Mouse (Mus musculus): ENCODE measurements around the gene Ptprr. TPM values are rescaled to one million over a fixed set of nuclear protein-coding genes. Genes with fewer than 3 reads are reported as not detected.

Ptprr gene
- polyA plus RNA-seq, 1 experiment, result not detected

- 54% methylated on average over 4 of the region's 4 CpGs for WGBS
- no peak overlapping the region for H3K4me3 ChIP-seq (ENCODE audit: insufficient read depth, low read depth, low read length)
- H3K4me1 ChIP-seq (ENCODE audit: control insufficient read depth, insufficient read depth, low read length), result no peaks in the 10 kb centered on the region
- no peak overlapping the region for H3K27ac ChIP-seq (ENCODE audit: insufficient read depth, low read depth, low read length)
- TF ChIP-seq POLR2A (IDR thresholded peaks at IDR 0.05; ENCODE audit: insufficient read depth, low read depth, low read length) (no peak), CTCF (IDR thresholded peaks at IDR 0.05; ENCODE audit: insufficient read depth, low read depth, low read length) (no peak)
Measured at GRCm38 (mm10) chr10:116108176-116108575, 90.2 kb downstream of the Ptprr start.

- TF ChIP-seq POLR2A (IDR thresholded peaks at IDR 0.05; ENCODE audit: insufficient read depth, low read depth, low read length) (no peak), CTCF (IDR thresholded peaks at IDR 0.05; ENCODE audit: insufficient read depth, low read depth, low read length) (no peak)
- no peak overlapping the region for H3K4me3 ChIP-seq (ENCODE audit: insufficient read depth, low read depth, low read length)
- WGBS, result 92% methylated on average over 1 of the region's 1 CpGs
- no peak overlapping the region for H3K27ac ChIP-seq (ENCODE audit: insufficient read depth, low read depth, low read length)
- H3K4me1 ChIP-seq (ENCODE audit: control insufficient read depth, insufficient read depth, low read length), result no peaks in the 10 kb centered on the region
Measured at GRCm38 (mm10) chr10:116108730-116109129, 90.7 kb downstream of the Ptprr start.

GRCm38 (mm10) chr10:116112868-116113267 is 94.9 kb downstream of the Ptprr start:
- H3K4me3 ChIP-seq (ENCODE audit: insufficient read depth, low read depth, low read length), result no peak overlapping the region
- no peak overlapping the region for H3K27ac ChIP-seq (ENCODE audit: insufficient read depth, low read depth, low read length)
- no peaks in the 10 kb centered on the region for H3K4me1 ChIP-seq (ENCODE audit: control insufficient read depth, insufficient read depth, low read length)
- 97% methylated on average over 11 of the region's 11 CpGs for WGBS
- TF ChIP-seq CTCF (IDR thresholded peaks at IDR 0.05; ENCODE audit: insufficient read depth, low read depth, low read length) (no peak), POLR2A (IDR thresholded peaks at IDR 0.05; ENCODE audit: insufficient read depth, low read depth, low read length) (no peak)

- TF ChIP-seq POLR2A (IDR thresholded peaks at IDR 0.05; ENCODE audit: insufficient read depth, low read depth, low read length) (no peak), CTCF (IDR thresholded peaks at IDR 0.05; ENCODE audit: insufficient read depth, low read depth, low read length) (no peak)
- H3K27ac ChIP-seq (ENCODE audit: insufficient read depth, low read depth, low read length), result no peak within 1 kb of the TSS
- 96% methylated on average over 39 of the region's 39 CpGs for WGBS
- no peaks in the 10 kb centered on the region for H3K4me1 ChIP-seq (ENCODE audit: control insufficient read depth, insufficient read depth, low read length)
- H3K4me3 ChIP-seq (ENCODE audit: insufficient read depth, low read depth, low read length), result no peak within 1 kb of the TSS
Measured at GRCm38 (mm10) chr10:116113867-116114474, 96.0 kb downstream of the Ptprr start, which contains the start of gene 4933416C03Rik. Gene 4933416C03Rik, minus strand, starts transcription at chr10:116113917.

GRCm38 (mm10) chr10:116115881-116116677 is 98.1 kb downstream of the Ptprr start:
- Histone ChIP-seq H3K27ac (ENCODE audit: insufficient read depth, low read depth, low read length) (no peak overlapping the region), H3K4me3 (ENCODE audit: insufficient read depth, low read depth, low read length) (no peak overlapping the region), H3K4me1 (ENCODE audit: control insufficient read depth, insufficient read depth, low read length) (no peaks in the 10 kb centered on the region)
- 71% methylated on average over 4 of the region's 4 CpGs for WGBS
- no peak for TF ChIP-seq POLR2A (IDR thresholded peaks at IDR 0.05; ENCODE audit: insufficient read depth, low read depth, low read length)
- TF ChIP-seq CTCF (IDR thresholded peaks at IDR 0.05; ENCODE audit: insufficient read depth, low read depth, low read length), result no peak

- H3K27ac ChIP-seq (ENCODE audit: insufficient read depth, low read depth, low read length), result no peak overlapping the region
- H3K4me3 ChIP-seq (ENCODE audit: insufficient read depth, low read depth, low read length), result no peak overlapping the region
- H3K4me1 ChIP-seq (ENCODE audit: control insufficient read depth, insufficient read depth, low read length), result no peaks in the 10 kb centered on the region
- no peak for TF ChIP-seq CTCF (IDR thresholded peaks at IDR 0.05; ENCODE audit: insufficient read depth, low read depth, low read length)
- TF ChIP-seq POLR2A (IDR thresholded peaks at IDR 0.05; ENCODE audit: insufficient read depth, low read depth, low read length), result no peak
- 41% methylated on average over 8 of the region's 8 CpGs for WGBS
Measured at GRCm38 (mm10) chr10:116117060-116117459, 99.0 kb downstream of the Ptprr start.

- H3K4me3 ChIP-seq (ENCODE audit: insufficient read depth, low read depth, low read length), result no peak overlapping the region
- no peak overlapping the region for H3K27ac ChIP-seq (ENCODE audit: insufficient read depth, low read depth, low read length)
- no peaks in the 10 kb centered on the region for H3K4me1 ChIP-seq (ENCODE audit: control insufficient read depth, insufficient read depth, low read length)
- TF ChIP-seq POLR2A (IDR thresholded peaks at IDR 0.05; ENCODE audit: insufficient read depth, low read depth, low read length) (no peak), CTCF (IDR thresholded peaks at IDR 0.05; ENCODE audit: insufficient read depth, low read depth, low read length) (no peak)
- WGBS, result 97% methylated on average over 2 of the region's 2 CpGs
Measured at GRCm38 (mm10) chr10:116121463-116121862, 103.5 kb downstream of the Ptprr start.

GRCm38 (mm10) chr10:116123808-116124207 is 105.8 kb downstream of the Ptprr start:
- 88% methylated on average over 2 of the region's 2 CpGs for WGBS
- Histone ChIP-seq H3K4me1 (ENCODE audit: control insufficient read depth, insufficient read depth, low read length) (no peaks in the 10 kb centered on the region), H3K27ac (ENCODE audit: insufficient read depth, low read depth, low read length) (no peak overlapping the region), H3K4me3 (ENCODE audit: insufficient read depth, low read depth, low read length) (no peak overlapping the region)
- no peak for TF ChIP-seq CTCF (IDR thresholded peaks at IDR 0.05; ENCODE audit: insufficient read depth, low read depth, low read length)
- no peak for TF ChIP-seq POLR2A (IDR thresholded peaks at IDR 0.05; ENCODE audit: insufficient read depth, low read depth, low read length)

- WGBS, result 62% methylated on average over 5 of the region's 5 CpGs
- H3K4me3 ChIP-seq (ENCODE audit: insufficient read depth, low read depth, low read length), result no peak overlapping the region
- TF ChIP-seq POLR2A (IDR thresholded peaks at IDR 0.05; ENCODE audit: insufficient read depth, low read depth, low read length) (no peak), CTCF (IDR thresholded peaks at IDR 0.05; ENCODE audit: insufficient read depth, low read depth, low read length) (no peak)
- no peaks in the 10 kb centered on the region for H3K4me1 ChIP-seq (ENCODE audit: control insufficient read depth, insufficient read depth, low read length)
- H3K27ac ChIP-seq (ENCODE audit: insufficient read depth, low read depth, low read length), result no peak overlapping the region
Measured at GRCm38 (mm10) chr10:116125364-116125763, 107.4 kb downstream of the Ptprr start.
